Mouse (Mus musculus) v-Abl transformed pro-B cells (cell line): ENCODE results near the gene Myoz1.
"Not testable (repeated sequence)": the region's sequence is repeated elsewhere in the genome, so short reads cannot be mapped to it uniquely, and the experiment has no call there.

Experiments used
- in situ Hi-C, 2 experiments: fragments of 400-800 bp; cut with MboI; formaldehyde crosslinking; loops; one replicate each; pipeline ENCODE4 v1.15.1; 2025; ENCODE audit not compliant: unreplicated experiment in 2 of 2

Myoz1 gene

DNA sequence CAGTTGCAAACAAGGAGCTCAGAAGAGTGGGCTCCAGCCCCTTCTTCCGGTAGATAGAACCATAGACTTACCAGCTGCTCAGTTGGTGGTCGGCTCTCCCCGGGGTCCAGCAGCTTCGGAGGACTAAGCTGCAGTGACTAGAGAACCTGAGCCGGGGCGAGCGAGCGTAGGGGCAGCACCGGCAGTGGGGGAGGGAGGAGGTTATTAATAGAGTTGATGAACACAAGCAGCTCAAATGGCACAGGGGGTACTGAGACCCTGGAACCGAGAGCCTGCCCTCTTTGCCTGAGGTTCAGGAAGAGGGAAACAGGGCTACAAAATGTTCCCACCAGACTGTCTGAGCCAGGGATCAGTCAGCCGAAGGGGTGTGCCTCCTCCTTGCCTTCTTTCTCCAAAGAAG lies at the start of gene Myoz1:
Myoz1 (minus strand) TSS at position 180 of the 400 bp plus-strand sequence.
- in situ Hi-C loops: loop anchor here (5.0 to 25.0 kb wide), 5 partner anchors 79 to 669 kb away; partner anchors contain the start of gene Gng2 (in 1 of the 2)

- in situ Hi-C loops: not testable (repeated sequence)
Observed at GRCm38 (mm10) chr14:20703461-20703860, 47.1 kb upstream of the Myoz1 start.

- in situ Hi-C loops: no loop called here
Observed at GRCm38 (mm10) chr14:20702741-20703381, 46.5 kb upstream of the Myoz1 start, which contains the start of gene Chchd1. TSS of gene Chchd1 (plus strand) at chr14:20703006.

DNA sequence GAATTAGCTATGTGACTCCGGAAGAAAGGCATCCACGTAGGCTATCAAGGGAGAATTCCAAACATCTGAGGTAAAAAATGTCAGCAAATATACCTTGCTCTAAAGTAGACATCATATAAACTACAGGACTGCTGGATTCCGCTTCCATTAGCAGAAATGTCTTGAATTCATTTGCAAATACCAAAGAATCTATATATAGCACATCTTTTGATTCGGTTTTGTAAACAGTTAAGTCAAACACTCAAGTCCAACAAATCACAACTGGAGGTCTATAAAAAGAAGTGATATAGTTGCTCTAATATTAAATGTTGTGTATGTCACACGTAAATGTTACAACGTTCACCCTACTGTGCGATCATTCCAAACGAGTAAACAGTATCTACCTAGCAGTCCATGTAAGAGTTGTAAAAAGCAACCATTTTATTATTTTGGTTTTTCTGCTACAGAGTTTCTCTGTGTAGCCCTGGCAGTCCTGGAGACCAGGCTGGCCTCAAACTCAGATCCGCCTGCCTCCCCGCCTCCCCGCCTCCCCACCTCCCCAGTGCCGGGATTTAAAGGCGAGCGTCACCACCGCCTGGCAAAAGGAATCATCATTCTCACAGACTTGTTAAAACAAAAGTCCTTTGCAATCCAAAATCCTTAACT lies 45.9 kb upstream of the Myoz1 start:
- in situ Hi-C loops: no loop called here

- in situ Hi-C loops: no loop called here
Observed at GRCm38 (mm10) chr14:20701554-20701953, 45.2 kb upstream of the Myoz1 start.

DNA sequence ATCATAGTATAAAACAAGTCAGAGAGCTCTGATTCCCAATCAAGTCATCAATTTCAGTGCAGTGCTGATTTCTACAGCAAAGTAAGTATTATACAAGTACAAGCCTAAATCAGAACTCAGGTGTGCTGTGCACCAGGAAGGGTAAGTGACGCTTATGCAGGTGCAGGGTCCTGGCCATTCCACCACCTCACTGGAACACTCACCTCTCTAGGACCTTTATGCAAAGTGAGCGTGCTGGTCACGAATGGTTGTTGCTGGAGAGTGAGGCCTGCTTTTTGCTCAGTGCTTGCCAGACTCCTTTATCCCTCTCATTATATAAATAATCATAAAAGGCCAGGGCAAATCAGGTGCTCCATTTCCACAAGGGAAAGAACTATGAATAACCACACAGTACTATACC lies 44.0 kb upstream of the Myoz1 start:
- in situ Hi-C loops: no loop called here

- in situ Hi-C loops: loop anchor here in 1 of 2 experiments (5.0 kb wide), 1 partner anchor 99 kb away; no protein-coding TSS in a partner anchor
Observed at GRCm38 (mm10) chr14:20698515-20698914, 42.2 kb upstream of the Myoz1 start.

GRCm38 (mm10) chr14:20696986-20697385 lies 40.6 kb upstream of the Myoz1 start:
- in situ Hi-C loops: loop anchor here in 1 of 2 experiments (5.0 kb wide), 1 partner anchor 100 kb away; no protein-coding TSS in a partner anchor

GRCm38 (mm10) chr14:20695761-20696520 lies 39.6 kb upstream of the Myoz1 start:
- in situ Hi-C loops: loop anchor here in 1 of 2 experiments (5.0 kb wide), 1 partner anchor 101 kb away; no protein-coding TSS in a partner anchor

GRCm38 (mm10) chr14:20694884-20695760 lies 38.8 kb upstream of the Myoz1 start, which contains the start of gene Fut11:
TSS of gene Fut11 (plus strand) at chr14:20694968.
- in situ Hi-C loops: loop anchor here in 1 of 2 experiments (5.0 kb wide), 1 partner anchor 102 kb away; no protein-coding TSS in a partner anchor

DNA sequence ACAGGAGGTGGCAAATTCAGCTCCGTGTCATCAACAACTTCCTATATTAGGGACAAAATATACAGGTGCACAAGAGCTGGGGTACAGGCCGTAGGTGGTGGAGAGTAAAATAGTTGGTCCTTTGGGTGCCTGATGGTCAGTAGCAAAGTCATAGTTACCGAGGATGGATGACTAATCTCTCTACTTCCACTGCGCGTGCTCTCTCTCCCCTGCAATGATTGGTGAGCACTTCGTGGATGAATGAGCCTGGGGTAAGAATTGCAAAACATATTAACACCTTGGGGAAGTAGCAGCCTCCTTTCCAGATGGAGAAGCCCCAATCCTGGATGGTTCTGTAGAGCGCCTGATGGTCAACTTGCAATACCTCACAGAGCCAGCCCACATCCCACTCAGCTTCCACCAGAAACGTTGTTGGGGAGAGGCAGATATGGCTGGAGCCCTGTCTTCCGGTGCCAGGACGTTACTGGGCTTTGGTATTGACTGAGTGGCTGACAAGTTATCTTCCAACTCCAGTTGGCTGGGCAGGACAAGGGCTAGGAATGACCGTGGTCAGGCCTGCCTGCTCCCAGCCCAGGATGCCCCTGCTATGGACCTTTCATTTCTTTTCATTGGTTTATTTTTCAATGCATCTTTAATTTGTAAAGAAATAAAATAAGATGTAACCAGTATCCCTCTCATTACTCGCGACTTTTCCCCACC lies 38.0 kb upstream of the Myoz1 start:
- in situ Hi-C loops: no loop called here

GRCm38 (mm10) chr14:20693589-20694101 lies 37.3 kb upstream of the Myoz1 start:
- in situ Hi-C loops: no loop called here

DNA sequence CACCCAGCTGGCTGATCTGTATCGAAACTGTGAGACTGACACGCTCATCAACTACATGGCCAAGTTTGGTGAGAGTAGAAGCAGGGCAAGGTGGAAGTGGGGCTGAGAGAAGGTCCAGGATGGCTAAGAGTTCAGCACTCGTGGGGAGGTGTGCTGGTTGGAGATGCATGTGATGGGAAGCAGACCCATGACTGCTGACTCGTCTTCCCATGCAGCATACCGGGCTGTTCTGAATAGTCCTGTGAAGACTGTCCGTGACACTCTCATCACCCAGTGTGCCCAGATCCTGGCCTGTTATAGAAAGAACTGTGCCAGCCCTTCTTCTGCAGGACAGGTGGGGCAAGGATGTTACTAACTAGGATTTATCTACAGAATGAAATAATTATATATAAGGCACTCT lies 35.4 kb upstream of the Myoz1 start:
- in situ Hi-C loops: no loop called here

DNA sequence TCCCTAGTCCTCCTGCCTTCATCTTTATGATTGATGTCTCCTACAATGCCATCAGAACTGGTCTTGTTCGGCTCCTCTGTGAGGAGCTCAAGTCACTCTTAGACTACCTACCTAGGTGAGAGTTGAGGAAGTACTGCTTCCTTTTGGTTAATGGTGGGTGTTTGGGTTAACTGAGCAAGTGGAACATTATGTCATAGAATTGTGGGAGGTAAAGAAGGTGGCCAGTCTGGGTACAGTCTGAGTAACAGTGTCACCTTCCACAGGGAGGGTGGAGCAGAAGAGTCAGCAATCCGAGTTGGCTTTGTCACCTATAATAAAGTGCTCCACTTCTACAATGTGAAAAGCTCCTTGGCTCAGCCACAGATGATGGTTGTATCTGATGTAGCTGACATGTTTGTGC lies 32.7 kb upstream of the Myoz1 start:
- in situ Hi-C loops: no loop called here

DNA sequence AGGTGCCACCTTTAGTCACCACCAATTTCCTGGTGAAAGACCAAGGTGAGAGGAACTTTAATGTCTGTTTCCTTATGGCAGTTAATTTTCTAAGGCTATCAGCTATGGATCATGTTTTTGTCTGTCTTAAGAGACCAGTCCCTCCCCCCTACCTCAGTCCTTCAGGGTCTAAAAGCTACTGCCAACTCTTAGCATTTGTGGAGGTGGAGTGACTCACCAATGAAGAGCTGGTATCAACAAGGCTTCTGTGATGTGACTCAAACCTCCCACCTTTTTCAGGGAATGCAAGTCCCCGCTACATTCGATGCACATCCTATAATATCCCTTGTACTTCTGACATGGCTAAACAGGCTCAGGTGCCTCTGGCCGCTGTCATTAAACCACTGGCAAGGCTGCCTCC lies 30.2 kb upstream of the Myoz1 start:
- in situ Hi-C loops: no loop called here

GRCm38 (mm10) chr14:20682498-20682897 lies 26.2 kb upstream of the Myoz1 start:
- in situ Hi-C loops: no loop called here

DNA sequence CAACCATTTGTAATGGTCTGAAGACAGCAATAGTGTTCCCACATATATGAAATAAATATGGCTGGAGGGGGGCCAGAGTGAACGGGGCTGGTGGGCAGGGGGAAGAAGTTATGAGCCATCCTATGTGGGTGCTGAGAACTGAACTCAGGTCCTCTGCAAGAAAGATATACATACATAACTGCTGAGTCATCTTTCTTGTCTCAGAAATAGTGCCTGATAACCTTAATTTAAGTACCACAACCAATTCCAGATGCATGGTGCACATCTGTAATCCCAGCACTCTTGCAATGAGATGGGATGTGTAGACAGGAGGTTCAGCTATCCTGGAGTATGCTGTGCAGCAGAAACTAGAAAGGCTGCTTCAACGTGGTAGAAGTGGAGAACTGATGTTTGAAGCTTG lies 25.4 kb upstream of the Myoz1 start:
- in situ Hi-C loops: no loop called here

GRCm38 (mm10) chr14:20677906-20678305 lies 21.6 kb upstream of the Myoz1 start:
- in situ Hi-C loops: no loop called here
